Mouse (Mus musculus) NIH3T3 (cell line): ENCODE results near the gene Gm595.

ENCODE experiments used
- DNase-seq: peaks from one replicate; pipeline ENCODE4 v3.0.0-alpha.2; 2012; ENCODE audit warnings: low read depth

The Gm595 gene

DNA sequence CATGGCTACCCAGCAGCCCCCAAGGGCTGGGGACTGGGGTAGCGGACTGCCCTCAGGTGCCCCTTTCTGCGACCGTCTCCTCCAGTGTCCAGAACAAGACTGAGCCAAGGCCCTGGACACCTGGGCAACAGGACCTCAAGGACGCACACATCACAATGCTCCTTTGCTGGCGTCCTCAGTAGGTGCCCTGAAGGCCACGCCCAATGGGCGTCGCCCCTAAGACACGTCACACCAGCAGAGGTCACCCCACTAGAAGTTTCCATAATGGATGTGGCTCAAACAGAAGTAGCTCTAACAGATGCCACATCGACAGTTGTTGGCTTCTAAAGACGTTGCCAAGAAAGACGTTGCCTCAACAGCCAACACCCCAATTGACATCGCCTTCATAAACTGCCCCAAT is at the start of gene Gm595:
Gm595 (minus strand) TSS at position 101 of the 400 bp plus-strand sequence.
- DNase-seq = no peak

DNA sequence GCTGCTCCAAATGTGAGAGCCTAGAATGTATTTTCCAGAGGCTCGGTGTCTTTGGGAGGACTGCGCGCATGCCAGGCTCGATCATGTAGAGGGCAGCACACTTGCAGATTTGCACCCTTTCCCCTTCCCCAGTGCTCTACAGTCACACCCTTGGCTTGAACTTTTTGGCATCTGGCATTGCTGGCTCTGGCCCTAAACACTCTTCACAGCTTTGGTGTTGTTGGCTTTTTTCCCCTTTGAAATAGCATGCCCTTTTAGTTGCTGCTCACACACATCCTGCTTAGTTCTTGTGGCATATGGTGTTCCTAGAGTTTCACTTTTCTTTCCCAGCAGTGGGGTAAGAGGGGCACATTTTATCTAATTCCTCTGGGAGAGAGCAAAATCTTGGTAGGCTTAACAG is 30.9 kb upstream of the Gm595 start:
- DNase-seq = no peak

DNA sequence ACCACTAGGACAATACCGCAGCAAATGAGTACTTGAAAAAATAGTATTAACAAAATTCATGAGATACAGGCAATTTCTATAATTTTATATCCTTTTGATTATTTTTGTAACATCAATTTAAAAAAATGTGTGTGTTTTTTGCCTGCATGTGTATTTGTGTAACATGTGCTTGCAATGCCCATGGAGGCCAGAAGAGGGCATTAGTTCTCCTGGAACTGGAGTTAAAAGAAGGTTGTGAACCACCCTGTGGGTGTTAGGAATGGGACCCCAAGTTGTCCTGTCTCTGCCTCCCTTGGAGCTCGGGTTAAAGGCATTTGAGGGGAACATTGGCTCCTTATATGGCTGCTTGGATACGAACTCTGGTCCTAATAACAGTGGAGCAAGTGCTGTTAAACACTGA is 26.2 kb upstream of the Gm595 start:
- DNase-seq = peak; percentile 1

DNA sequence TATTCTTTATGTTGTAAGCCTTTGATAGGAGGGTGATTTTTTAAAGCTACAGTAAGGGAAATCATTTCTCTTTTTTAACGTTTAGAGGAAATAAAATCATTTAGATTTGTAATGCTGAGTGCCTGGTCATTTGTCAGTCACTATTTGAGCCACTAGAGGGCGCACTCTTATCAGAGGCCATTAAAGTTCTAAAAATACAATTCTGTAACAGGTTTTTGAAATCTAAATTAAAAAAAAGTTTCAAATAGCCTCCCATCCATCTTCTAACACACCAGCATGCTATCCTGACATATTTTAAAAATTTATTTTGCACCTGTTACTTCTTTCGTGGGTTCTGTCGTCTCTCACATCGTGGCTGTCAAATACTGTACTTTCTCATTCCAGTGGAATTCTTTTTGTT is 22.0 kb upstream of the Gm595 start:
- peak; percentile 60 for DNase-seq

DNA sequence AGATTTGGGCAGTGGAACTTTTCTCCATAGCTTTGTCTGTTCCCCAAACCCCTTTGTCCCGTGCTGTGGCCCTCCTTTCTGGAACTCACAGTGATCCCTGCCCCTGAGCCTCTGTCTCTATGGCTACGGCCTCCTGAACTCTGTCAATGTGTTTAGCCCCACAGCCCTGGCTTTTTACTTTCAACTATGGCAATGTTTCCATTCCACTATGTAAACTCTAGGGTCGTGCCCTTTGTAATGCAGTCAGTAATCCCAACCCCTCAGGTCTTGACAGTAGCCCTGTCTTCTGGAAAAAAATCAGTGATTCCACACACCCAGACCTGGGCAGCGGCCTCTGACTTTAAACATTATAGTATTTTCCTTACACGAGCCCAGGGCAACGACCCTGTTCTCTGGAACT is 19.3 kb upstream of the Gm595 start:
- no peak for DNase-seq

DNA sequence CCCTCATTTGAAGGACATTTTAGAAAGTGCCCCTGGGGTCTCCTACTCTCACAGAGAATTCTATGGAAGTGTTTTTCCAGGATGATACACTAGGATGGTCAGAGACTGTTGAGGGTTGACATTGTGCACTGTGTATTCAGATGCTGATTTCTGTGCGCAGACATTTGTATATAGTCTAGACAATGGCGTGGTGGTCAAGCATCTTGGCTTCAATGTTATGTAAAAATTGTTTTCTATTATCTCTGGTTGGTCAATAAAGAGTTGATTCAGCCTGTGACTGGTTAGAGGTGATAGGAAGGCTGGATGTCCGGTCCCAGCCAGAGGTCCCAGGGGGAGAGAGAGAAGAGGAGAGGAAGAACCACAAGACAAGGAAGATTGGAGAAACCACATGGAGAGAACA is 16.4 kb upstream of the Gm595 start:
- no peak for DNase-seq

DNA sequence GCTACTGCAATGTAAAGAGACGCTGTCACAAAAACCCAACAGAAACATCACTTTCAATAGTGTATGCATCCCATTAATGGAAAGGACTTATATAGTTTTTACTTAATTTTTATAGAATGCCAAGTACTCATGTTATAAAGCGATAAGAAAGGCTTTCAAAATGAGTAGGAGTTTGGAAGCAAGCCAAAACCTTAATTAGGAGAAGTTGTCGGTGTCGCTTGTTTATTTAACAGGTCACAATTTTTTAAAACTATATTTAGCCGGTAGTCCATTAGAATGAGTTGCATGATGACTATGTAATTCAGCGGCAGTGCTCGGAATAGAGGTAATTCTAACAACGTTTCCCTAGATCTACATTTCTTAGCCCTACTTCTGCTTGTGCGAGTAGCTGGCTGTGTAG is 12.7 kb upstream of the Gm595 start:
- no peak for DNase-seq

DNA sequence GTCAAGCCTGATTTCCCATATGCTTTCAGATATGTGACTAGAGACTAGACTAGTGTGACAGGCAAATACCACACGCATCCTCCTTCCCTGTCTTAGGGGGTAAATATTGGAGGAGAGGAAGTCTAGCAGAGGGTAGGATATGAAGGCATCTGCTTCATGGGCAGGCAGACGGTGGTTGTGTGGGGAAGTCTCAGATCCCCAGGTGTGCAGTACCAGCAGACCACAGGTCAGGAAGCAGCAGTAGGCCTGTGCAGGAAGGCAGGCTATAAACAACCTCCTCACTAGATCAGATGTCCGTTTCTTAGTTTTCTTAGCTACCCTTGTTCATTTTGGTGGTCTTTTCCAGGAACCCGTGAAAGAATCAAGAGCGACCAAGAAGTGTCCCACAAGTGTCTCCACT is 7.1 kb upstream of the Gm595 start:
- no peak for DNase-seq
